Mouse (Mus musculus): Measurements from ENCODE around the gene Rnf220.

Gene Rnf220

DNA sequence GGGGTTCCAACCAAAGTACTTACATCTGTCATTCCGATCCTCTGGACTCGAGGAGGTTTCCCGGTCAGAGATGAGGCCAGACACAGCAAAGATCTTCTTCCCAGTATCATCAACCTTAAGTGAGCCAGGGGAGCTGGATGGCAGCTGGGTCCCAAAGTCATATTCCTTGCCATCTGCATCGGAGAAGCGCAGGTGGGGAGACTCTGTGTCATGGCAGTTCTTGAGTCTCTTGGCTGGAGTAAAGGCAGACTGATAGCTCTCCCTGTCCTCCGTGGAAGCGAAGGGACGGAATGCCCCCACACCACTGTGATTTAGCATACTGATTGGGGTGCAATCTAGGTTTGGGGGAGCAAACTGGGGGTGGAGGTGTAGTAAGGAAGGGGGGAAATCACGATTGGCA, 7.3 kb downstream of the Rnf220 start:
- DNase-seq (ENCODE audit: low spot score): no peak

DNA sequence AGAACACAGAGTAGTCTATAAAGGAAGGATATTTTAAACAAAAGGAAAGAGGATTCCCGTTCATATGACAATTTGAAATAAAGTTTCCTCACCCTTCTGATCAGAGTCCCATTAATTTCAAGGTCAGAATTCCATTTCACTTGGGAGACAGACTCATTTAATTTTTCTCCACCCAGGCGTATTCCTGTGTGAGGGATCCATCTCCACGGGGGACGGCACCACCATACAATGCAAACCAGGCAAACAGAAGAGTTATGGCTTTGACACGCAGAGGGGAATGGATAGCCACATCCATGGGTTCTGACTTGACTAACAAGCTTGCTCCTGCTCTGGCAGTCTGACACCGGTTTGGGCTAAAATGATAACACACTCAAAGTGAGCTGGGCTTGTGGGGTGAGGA, 9.4 kb downstream of the Rnf220 start:
- no peak for DNase-seq (ENCODE audit: low spot score)

DNA sequence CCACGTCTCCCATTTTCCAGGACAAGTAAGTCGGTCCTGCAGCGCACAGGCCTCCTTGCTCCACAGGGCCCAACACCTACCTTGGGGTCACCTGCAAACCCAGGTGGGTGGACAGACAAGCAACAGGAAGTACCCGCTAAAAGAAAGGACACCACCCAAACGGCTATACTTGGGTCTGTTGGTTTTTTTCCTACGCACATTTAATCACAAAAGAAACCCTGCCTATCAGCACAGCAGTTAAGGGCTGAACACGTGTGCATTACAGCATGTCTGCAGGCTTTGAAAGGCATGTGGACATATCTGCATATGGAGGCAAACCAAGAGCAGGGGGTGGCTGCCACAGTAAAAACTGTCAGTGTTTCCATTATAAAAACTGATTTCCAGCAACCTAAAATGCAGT, 10.7 kb downstream of the Rnf220 start:
- no peak for DNase-seq (ENCODE audit: low spot score)

DNA sequence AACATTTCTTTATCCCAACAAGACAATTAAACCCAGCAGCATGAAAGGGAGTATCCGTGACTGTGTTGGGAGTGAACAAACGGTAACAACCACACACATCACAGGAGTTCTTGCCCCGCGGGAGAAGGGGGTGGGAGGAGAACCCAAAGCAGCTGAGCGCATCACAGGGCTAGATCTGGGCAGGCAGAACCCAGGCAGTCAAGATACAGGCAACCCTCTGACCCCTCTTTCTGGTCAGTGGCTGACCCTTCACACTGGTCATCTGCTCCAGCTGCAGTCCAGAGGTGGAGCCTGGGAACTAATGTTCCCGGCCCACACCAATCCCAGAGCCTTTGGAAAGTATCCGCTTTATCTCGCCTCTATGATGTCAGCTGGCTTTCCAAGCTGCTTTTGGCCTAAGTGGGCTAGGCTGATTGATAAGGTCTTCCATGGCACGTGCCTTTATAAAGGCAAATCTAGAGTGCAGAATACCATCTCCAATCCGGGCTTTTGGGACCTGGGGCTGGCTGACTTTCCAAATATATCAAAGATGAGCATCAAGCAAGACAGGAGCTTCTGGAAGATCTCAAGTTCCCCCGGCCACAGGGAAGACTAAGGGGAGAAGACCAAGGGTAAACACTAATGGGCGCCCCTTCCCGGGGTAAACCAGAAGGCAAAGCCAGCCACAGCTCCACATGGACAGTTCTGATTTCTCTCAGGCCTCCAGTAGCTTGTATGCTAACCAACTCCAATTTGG, 11.6 kb downstream of the Rnf220 start:
- DNase-seq (ENCODE audit: low spot score): no peak

DNA sequence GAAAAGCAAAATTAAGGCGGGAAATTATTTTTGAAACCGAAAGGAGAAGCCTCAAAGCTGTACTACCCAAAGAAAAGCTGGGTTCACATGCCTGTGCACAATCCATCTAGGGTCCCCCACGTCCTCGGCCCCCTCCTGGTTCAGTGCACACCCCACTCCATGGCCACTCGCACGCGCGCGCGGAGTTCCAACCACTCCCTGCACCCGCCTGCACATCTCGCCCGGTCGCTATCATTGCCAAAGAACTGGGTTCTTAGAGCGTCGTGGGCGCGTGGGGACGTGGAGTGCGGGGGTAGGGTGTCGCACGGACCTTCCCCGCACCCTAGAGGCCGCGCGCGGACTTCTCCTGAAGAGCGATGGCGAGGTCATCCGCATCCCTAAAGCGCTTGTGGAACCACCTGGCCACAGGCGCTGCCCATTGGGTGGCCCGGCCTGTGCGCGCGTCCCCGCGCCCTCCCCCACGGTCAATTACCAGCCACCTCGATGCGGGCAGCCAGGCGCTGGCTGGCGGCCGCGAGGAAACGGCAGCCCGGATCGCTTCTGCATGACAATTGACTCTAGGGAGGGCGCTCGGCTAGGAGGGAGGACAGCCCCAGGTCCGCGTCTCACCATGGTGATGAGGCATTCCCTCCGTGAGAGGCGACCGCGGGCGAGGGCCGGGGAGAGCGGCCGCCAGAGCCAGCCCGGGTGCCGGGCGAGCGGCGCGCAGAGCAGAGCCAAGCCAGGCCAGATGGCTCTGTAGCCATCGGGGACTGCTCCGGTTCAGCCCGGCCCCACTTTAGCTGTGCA, 12.4 kb downstream of the Rnf220 start:
- no peak for DNase-seq (ENCODE audit: low spot score)

DNA sequence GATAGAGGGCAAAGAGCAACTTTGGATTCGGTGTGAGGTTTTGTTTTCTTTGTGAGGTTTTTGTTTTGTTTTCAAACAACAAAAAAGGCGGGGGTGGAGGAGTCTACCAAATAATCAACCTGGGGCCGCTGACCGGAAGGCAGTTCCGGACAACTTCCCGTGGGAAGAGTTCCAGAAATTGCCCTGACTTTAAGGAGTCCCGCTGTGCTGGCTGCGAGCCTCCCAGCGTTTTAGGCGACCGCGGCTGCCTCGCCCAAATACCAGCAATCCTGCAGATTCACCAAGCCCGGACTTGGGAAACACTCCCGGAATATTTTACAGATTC, 13.0 kb downstream of the Rnf220 start:
- no peak for DNase-seq (ENCODE audit: low spot score)

DNA sequence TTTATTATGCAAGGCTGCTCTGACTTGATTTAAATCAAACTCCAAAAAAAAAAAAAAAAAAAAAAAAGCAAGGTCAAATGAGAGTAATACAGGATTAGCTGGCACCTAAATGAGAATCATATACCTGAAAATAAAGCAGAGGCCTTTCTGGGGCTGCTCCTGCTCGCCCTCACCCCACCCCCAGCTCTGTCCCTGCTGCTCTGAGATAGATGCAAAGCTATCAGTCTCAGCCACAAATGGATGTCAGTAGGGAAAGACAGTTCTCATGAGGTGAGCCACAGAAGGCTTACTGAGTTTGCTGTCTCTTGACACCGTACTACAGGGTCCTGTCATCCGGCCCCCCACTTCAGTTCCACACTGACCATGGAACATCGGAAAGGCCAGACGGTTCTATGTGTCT, 14.7 kb downstream of the Rnf220 start:
- no peak for DNase-seq (ENCODE audit: low spot score)

DNA sequence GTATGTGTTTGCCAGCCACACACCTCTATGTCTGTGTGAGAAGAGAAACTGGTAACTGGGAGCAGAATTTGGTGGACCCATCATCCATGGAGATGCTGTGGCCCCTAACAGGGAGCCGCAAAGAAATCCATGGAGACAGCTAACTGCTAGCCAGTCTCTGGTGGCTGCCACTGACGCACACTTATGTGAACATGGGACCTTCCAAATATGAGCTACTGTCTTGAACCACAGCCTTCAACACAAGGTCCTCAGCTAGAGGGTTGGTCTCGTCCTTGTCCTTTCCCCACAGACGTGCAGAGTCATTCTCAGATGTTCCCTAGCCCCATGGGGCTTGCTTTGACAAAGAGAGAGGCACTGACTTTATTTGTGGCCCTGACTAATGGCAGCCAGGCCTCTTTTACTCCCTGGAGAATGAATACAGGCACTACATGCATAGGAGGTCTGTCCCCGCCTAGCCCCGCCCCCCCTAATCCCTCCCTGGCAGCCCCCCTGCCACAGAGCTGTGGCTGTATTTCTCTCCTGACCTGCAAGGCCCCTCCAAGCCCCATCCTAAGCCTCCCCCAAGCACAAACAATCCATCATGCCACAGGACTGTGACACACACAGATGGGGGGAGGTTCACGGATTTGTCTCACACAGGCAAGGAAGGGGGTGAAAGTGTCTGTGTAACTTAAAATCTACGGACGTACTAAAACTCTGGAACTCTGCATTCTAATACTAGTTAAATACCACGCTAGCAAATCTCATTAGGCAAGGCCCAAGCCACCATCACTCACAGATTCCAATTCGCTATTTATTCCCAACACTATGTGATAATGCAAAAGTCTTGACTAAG, 16.0 kb downstream of the Rnf220 start:
- no peak for DNase-seq (ENCODE audit: low spot score)

DNA sequence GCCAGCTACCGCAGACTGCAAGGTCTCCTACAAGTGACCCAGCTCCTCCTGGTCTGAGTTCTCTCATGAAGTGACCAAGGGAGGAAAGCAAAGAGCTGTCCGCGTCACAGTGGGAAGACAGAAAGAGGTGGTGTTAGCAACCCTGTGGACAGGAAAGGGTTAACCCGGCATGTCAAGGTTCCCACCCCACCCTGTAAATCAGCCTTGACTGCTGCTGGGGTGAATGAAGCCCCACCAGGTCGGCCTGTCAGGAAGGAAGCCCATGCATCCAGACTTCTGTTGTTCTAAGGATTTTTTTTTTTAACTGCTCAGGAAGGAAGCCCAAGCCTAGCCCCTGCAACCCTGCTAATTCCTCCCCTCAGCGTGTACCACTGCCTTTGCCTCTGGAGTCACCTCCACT, 16.9 kb downstream of the Rnf220 start:
- DNase-seq (ENCODE audit: low spot score): no peak

DNA sequence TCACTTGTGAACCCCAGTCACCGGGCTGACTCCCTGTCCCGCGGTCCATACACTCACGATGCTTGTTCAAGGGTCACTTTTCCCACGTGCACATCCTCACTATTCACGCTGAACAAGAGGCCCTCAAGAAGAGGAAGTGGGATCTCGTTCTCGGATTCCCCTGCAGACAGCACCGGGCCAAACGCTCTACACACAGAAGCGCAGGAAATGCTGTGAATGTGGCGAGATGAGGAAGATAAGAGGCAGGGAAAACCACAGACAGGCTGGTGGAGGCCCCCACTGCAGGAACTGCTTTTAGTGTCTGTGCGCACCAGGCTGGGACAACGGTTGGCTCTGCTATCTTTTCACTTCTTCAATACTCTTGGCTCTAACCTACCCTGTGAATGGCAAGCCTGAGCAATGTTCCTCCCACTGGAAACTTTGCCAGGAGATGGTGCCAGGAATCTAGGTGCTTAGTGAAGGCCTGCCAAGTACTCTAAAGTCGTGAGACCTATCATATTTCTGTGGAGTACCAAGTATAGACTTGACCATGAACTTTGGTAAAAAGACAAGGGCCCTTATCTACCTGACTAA, 18.7 kb downstream of the Rnf220 start:
- DNase-seq (ENCODE audit: low spot score): no peak

DNA sequence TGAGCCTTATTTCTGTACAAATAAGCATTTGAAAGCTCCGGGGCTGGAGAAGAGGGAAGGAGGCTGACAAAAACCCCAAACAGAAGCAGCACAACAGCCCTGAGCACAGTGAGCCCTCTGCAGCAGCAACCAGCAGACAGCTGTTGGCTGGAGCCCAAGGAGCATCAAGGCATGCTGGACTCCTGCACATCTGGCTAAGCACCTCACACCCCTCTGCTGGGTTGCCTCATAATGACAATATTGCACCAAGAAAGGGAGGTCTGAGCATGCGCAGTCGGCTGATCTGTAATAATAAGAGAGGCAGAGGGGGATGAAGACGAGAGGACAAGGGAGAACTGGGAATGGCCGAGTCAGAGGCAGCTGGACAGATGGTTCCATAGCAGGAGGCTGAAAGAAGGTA, 19.5 kb downstream of the Rnf220 start:
- DNase-seq (ENCODE audit: low spot score): no peak

DNA sequence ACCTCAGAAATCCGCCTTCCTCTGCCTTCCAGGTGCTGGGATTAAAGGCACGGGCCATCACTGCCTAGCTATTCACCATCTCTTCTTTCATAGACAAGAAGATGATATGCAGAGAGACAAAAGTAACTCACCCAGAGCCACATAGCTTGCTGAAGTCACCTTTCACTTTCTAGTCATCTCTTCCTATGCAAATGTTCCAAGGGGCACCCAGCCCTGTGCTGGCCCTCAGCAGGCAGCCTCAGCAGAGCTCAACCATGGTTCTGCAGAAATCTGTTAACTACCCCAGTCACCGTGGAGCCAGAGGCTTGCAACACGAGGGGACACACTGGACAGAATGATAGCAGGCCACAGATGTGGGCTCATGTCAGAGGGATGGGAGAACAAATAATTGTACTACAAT, 20.1 kb downstream of the Rnf220 start:
- no peak for DNase-seq (ENCODE audit: low spot score)

DNA sequence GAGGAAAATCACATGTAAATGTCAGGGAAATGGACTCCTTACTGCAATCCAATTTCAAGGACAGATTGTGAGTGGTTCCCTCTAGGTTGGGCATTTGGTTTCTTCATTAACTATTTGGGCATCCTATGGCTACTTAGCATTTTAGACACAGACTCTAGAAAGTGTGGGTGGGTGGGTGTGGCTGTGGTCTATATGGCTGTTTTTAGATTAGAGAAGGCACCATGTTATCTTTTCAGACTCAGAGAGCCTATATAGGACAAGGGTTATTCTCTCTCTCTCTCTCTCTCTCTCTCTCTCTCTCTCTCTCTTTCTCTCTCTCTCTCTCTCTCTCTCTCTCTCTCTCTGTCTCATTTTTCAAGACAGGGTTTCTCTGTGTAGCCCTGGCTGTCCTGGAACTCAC, 20.5 kb downstream of the Rnf220 start:
- no peak for DNase-seq (ENCODE audit: low spot score)

DNA sequence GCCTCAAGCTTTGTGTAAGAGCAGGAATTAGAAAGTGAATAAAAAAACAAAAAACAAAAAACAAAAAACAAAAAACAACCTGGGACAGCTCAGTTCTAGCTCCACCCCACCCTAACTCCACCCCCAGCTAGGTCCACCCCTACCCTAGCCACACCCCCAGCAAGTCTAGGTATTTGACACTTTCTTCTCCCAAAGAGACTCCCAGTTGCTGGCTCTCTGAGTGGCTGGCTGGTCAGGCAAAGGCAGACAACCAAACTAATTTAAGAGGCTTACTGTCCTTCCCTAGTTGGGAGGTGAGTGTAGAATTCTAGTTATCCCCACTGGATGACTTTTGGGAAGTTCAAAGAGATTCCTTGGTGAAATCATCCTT, 22.9 kb downstream of the Rnf220 start:
- DNase-seq (ENCODE audit: low spot score): no peak

DNA sequence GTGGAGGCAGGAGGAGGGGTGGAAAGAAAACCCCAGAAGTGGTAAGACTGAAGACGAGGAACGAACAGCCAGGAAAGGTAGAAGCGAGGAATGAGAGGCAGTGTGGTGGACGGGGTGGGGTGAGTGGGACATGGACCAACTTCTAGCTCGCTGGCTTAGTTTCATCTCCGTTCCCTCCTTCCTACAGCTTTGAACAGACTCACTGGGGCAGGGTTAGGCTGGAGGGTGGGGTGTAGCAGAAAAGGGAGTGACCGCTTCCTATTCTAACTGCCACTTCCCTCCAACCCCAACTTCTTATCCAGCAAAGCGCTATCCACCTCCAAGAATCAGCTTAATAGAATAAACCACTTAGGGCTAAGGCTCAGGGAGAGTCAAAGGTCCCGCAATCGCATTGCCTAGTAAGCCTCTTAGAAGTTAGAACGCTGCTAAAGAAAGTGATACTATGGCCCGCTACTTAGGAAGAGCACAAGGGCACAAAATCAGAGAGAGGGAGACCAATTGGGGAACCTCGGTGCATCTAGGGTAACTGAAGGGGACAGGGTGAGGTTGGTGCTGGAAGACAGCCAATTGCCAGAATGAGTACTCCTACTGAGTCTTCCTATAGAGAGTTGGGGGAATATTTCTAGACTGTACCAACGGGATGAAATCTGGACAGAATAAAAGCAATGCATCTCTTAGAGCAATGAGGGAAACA, 23.4 kb downstream of the Rnf220 start:
- DNase-seq (ENCODE audit: low spot score): no peak

DNA sequence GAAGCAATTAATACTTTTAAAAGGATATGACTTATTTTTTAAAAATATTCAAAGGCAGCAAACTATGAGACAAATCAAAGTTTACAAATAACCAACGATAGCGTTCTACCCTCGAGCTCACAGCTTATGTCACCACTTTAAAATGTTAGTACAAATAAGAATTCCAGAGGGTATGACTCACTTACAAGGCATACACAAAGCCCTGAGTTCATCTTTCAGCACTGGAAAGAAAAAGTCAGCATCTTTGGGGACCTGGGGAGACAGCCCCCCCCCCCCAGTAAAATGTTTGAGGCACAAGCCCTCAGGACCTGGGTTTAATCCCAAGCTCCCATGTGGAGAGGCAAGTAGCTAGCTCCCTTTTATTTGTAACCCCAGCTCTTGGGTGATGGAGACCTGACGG, 27.4 kb downstream of the Rnf220 start:
- no peak for DNase-seq (ENCODE audit: low spot score)

DNA sequence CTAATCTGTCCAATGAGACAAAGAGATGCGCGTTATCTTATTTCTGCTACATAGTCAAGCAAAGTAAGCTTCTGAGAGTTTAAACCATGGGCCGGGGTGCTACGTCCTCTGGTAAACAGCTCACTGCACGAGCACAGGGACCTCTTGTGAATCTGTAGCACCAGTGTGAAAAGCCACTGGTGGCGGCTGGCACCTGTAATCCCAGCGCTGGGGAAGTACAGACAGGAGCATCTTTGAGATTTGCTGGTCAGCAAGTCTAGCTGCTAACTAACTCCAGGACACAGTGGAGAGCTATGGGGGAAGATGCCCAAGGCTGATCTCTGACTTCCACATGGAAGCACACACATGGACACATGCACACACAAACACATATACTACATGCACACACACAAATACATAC, 28.9 kb downstream of the Rnf220 start:
- no peak for DNase-seq (ENCODE audit: low spot score)

DNA sequence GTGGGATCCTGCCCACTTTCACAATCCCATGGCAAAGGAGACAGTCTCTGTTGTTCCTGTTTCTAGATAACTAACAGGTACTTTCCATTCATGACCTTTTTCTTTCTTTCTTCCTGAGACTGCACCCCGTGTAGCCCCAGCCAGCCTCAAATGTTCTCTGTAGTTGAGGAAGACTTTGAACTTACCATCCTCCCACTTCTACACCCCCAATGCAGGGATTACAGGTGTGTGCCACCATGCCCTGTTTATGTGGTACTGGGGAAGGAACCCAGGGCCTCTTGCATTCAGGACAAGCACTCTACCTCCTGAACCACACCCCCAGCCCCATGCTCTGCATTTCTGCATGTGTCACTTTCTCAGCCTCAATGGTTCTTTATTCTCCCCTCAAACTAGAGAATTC, 47.7 kb downstream of the Rnf220 start:
- no peak for DNase-seq (ENCODE audit: low spot score)

DNA sequence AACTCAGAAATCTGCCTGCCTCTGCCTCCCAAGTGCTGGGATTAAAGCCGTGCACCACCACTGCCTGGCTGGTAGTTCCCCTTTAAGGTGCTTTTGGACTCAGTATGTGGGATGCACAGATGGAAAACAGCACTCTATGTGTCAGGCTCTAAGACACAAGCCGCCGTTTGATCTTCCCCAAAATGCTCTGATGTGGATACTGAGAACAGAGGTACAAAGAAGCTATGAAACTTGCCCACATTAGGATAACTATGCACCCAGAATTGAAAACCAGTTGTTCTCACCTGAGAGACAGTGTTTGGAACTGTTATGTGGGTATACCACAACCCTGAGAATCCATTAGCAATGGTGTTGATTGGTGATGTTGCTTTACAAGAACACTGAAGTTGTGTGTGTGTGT, 48.9 kb downstream of the Rnf220 start:
- DNase-seq (ENCODE audit: low spot score): no peak

DNA sequence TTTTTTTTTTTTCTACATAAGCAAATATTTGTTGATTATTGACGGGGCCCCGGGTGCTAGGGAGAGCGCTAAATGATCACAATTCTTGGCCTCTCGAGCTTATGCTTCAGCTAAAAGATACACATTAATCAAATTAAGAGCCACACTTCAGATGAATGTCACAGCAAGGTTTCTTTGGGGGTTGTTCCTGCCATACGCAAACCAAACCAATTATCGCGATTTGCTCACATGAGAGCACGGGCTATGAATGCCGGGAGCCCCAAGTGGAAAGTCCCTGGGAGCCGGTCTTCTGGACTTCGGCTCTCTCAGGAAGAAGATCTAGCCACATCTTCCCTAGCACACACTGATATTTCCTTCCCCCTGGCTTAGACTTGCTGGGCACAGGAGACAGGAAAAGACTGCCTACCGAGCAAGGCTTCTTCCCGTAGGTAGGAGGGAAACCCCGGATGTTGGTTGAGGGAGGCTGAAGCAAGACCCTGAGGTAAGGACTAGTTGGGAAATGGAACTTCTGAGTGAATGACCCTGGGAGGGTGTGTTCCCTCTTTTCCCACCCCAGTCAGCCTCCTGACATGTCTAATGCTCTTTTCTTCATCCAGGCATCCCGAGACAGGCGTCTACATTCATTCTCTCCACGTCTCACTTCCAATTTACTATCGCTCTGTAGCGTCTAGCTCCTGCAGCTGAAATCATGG, 51.2 kb downstream of the Rnf220 start:
- no peak for DNase-seq (ENCODE audit: low spot score)

DNA sequence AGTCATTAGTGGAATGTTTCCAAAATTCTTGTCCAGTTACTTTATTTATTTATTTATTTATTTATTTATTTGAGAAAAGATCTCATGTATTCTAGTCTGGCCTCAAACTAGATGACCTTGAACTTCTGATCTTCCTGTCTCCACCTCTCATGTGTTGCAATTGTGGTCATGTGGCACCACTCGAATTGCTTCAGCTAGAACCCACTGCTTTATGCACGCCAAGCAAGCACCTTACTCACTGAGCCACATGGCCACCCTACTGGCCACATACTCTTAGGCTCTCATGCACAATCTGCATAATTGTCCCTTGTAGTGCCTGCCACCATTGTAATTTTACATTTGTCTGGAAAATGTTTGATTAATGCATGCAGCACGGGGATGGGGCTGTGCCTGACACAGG, 57.9 kb downstream of the Rnf220 start:
- no peak for DNase-seq (ENCODE audit: low spot score)

DNA sequence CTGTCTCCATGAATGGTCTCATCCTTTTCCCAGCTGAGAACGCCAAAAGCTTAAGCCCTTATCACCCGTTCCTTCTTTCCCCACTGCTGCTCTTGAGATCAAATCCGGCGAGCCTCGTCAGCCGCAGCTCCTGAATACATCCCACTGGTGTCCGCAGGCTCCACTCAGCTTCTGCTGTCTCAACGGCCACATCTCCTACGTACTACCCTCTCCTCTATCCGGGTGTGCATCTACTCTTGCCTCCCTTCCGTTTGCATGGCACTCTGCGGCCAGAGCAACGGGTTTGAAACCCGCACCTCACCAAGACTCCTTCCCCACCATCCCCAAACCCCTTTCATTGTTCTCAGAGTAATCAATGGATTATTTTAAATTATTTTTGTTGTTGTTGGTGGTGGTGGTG, 58.8 kb downstream of the Rnf220 start:
- no peak for DNase-seq (ENCODE audit: low spot score)

Data from left cerebral cortex, adult 11 months (tissue).